Mouse (Mus musculus): ENCODE measurements around the gene Rfx3.

DNA sequence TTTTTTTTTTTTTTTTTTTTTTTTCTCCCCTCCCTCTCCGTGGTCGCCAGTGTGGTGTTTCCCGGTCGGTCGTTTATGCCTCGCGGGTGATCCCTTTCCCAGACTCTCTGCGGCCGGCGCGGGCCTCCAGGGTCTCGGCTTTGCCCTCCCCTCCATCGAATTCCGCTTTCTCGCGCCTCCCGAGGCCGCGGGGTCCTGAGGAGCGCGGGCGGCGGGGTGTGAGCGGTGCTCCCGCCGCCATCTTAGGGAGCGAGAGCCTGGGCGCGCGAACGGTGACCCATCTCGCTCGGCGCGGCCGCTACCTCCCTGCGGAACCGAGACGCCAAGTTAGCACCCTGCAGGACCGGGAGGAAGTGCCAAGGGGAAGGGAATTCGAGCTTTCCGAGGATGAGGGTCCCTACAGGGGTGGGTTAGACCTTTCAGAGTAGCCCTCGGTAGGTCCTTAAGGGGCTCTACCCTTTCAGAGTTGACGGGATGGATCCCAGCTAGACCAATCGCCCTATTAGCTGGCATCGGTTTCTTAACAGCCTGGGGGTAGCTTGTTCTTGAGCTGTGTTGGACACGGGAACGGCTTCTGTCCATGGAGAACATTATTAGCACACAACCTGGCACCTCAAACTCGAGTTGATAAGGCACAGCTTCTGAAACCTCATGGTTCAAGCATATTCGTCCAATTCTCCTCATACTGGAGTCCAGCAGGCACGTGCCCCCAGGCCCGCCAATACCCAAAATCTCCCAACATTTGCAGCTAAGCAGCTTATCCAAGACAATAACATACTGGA is 943 bp upstream of the Rfx3 start:
- no peak for TF ChIP-seq CTCF (IDR thresholded peaks at IDR 0.05; ENCODE audit: low read depth, low read length)
- TF ChIP-seq POLR2A (IDR thresholded peaks at IDR 0.05; ENCODE audit: insufficient read depth, low read length), result no peak
- no peak for TF ChIP-seq EP300 (IDR thresholded peaks at IDR 0.05; ENCODE audit: insufficient read depth, low read depth, low read length)

Data from ES-Bruce4 (cell line).